Mouse (Mus musculus): ENCODE results near the gene Fsd1. TPM values are rescaled to one million over a fixed set of nuclear protein-coding genes. Genes with fewer than 3 reads are reported as not detected.

The Fsd1 gene
- polyA plus RNA-seq, 1 experiment: 0.36 TPM

- no peak overlapping the region for H3ac ChIP-seq (ENCODE audit: control insufficient read depth, insufficient read length)
- no peak overlapping the region for H3K4me2 ChIP-seq (ENCODE audit: low read depth)
- no peaks in the 10 kb centered on the region for H3K27me3 ChIP-seq (ENCODE audit: control insufficient read depth, insufficient read depth, insufficient read length)
- H3K4me3 ChIP-seq: no peak overlapping the region
- H3K36me3 ChIP-seq (ENCODE audit: control insufficient read depth, insufficient read depth): peaks cover 5% of the 10 kb centered on the region
- peaks cover 7% of the 10 kb centered on the region for H3K79me2 ChIP-seq (ENCODE audit: control insufficient read depth, insufficient read depth)
- TF ChIP-seq USF1 (IDR thresholded peaks at IDR 0.05; ENCODE audit: low read depth) (no peak), TCF12 (IDR thresholded peaks at IDR 0.05; ENCODE audit: insufficient read depth, poor library complexity, severe bottlenecking) (no peak), REST (IDR thresholded peaks at IDR 0.05; ENCODE audit: insufficient read depth, insufficient read length) (no peak), POLR2A (IDR thresholded peaks at IDR 0.05; ENCODE audit: insufficient read length, low read depth) (no peak), CEBPB (IDR thresholded peaks at IDR 0.05; ENCODE audit: insufficient read depth, poor library complexity, severe bottlenecking) (no peak), MYOD1 (IDR thresholded peaks at IDR 0.05; ENCODE audit: control insufficient read depth in 1 of 3, insufficient read length in 2 of 3, low read depth in 2 of 3) (no peak), POLR2AphosphoS2 (IDR thresholded peaks at IDR 0.05; ENCODE audit: insufficient read length, low read depth) (no peak), TCF3 (IDR thresholded peaks at IDR 0.05; ENCODE audit: insufficient read length, low read depth) (no peak), E2F4 (IDR thresholded peaks at IDR 0.05; ENCODE audit: insufficient read depth) (no peak), MAX (IDR thresholded peaks at IDR 0.05; ENCODE audit: low read depth) (no peak), SRF (IDR thresholded peaks at IDR 0.05; ENCODE audit: control insufficient read depth, insufficient read length, low read depth) (no peak)
Measured at GRCm38 (mm10) chr17:55961631-55962030, 24.7 kb upstream of the Fsd1 start.

- no peak overlapping the region for H3ac ChIP-seq (ENCODE audit: control insufficient read depth, insufficient read length)
- TF ChIP-seq SRF (IDR thresholded peaks at IDR 0.05; ENCODE audit: control insufficient read depth, insufficient read length, low read depth): no peak
- no peak for TF ChIP-seq CEBPB (IDR thresholded peaks at IDR 0.05; ENCODE audit: insufficient read depth, poor library complexity, severe bottlenecking)
- TF ChIP-seq MAX (IDR thresholded peaks at IDR 0.05; ENCODE audit: low read depth): no peak
- TF ChIP-seq TCF12 (IDR thresholded peaks at IDR 0.05; ENCODE audit: insufficient read depth, poor library complexity, severe bottlenecking): no peak
- no peak for TF ChIP-seq MYOD1 (IDR thresholded peaks at IDR 0.05; ENCODE audit: control insufficient read depth in 1 of 3, insufficient read length in 2 of 3, low read depth in 2 of 3)
- TF ChIP-seq POLR2A (IDR thresholded peaks at IDR 0.05; ENCODE audit: insufficient read length, low read depth): no peak
- no peak for TF ChIP-seq USF1 (IDR thresholded peaks at IDR 0.05; ENCODE audit: low read depth)
- no peak for TF ChIP-seq MYOG (IDR thresholded peaks at IDR 0.05; ENCODE audit: control insufficient read depth in 1 of 3, insufficient read depth in 1 of 3, insufficient read length in 2 of 3, low read depth in 2 of 3)
- no peak for TF ChIP-seq REST (IDR thresholded peaks at IDR 0.05; ENCODE audit: insufficient read depth, insufficient read length)
- no peak for TF ChIP-seq POLR2AphosphoS2 (IDR thresholded peaks at IDR 0.05; ENCODE audit: insufficient read length, low read depth)
- TF ChIP-seq E2F4 (IDR thresholded peaks at IDR 0.05; ENCODE audit: insufficient read depth): no peak
- no peak for TF ChIP-seq TCF3 (IDR thresholded peaks at IDR 0.05; ENCODE audit: insufficient read length, low read depth)
- H3K36me3 ChIP-seq (ENCODE audit: control insufficient read depth, insufficient read depth): peaks cover 10% of the 10 kb centered on the region
- no peaks in the 10 kb centered on the region for H3K27me3 ChIP-seq (ENCODE audit: control insufficient read depth, insufficient read depth, insufficient read length)
- no peak overlapping the region for H3K4me3 ChIP-seq
- peaks cover 7% of the 10 kb centered on the region for H3K79me2 ChIP-seq (ENCODE audit: control insufficient read depth, insufficient read depth)
- no peak overlapping the region for H3K4me2 ChIP-seq (ENCODE audit: low read depth)
Measured at GRCm38 (mm10) chr17:55963171-55963570, 23.1 kb upstream of the Fsd1 start.

DNA sequence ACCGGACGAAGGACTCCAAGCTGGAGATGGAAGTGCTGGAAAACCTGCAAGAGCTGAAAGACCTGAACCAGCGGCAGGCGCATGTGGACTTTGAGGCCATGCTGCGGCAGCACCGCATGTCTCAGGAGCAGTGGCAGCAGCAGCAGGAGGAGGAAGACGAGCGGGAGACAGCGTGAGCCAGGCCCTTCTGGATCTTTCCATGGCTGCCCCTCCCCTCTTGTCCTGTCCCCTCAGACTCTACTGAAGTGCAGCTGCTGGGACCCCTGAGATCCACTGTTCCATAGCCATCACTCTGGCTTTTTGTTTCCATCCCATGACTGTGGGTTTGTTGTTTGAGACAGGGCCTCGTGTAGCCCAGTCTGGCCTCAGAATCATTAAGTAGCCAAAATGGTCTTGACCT is 21.8 kb upstream of the Fsd1 start:
- TF ChIP-seq TCF12 (IDR thresholded peaks at IDR 0.05; ENCODE audit: insufficient read depth, poor library complexity, severe bottlenecking): no peak
- no peak for TF ChIP-seq MAX (IDR thresholded peaks at IDR 0.05; ENCODE audit: low read depth)
- TF ChIP-seq MYOD1 (IDR thresholded peaks at IDR 0.05; ENCODE audit: control insufficient read depth in 1 of 3, insufficient read length in 2 of 3, low read depth in 2 of 3): no peak
- TF ChIP-seq CEBPB (IDR thresholded peaks at IDR 0.05; ENCODE audit: insufficient read depth, poor library complexity, severe bottlenecking): no peak
- no peak for TF ChIP-seq SRF (IDR thresholded peaks at IDR 0.05; ENCODE audit: control insufficient read depth, insufficient read length, low read depth)
- no peak for TF ChIP-seq POLR2AphosphoS2 (IDR thresholded peaks at IDR 0.05; ENCODE audit: insufficient read length, low read depth)
- TF ChIP-seq USF1 (IDR thresholded peaks at IDR 0.05; ENCODE audit: low read depth): no peak
- no peak for TF ChIP-seq POLR2A (IDR thresholded peaks at IDR 0.05; ENCODE audit: insufficient read length, low read depth)
- no peak for TF ChIP-seq TCF3 (IDR thresholded peaks at IDR 0.05; ENCODE audit: insufficient read length, low read depth)
- no peak for TF ChIP-seq E2F4 (IDR thresholded peaks at IDR 0.05; ENCODE audit: insufficient read depth)
- no peak for TF ChIP-seq REST (IDR thresholded peaks at IDR 0.05; ENCODE audit: insufficient read depth, insufficient read length)
- TF ChIP-seq MYOG (IDR thresholded peaks at IDR 0.05; ENCODE audit: control insufficient read depth in 1 of 3, insufficient read depth in 1 of 3, insufficient read length in 2 of 3, low read depth in 2 of 3): no peak
- H3K4me3 ChIP-seq: no peak overlapping the region
- peaks cover 10% of the 10 kb centered on the region for H3K36me3 ChIP-seq (ENCODE audit: control insufficient read depth, insufficient read depth)
- no peak overlapping the region for H3K4me2 ChIP-seq (ENCODE audit: low read depth)
- no peaks in the 10 kb centered on the region for H3K27me3 ChIP-seq (ENCODE audit: control insufficient read depth, insufficient read depth, insufficient read length)
- H3ac ChIP-seq (ENCODE audit: control insufficient read depth, insufficient read length): no peak overlapping the region
- H3K79me2 ChIP-seq (ENCODE audit: control insufficient read depth, insufficient read depth): peaks cover 7% of the 10 kb centered on the region

DNA sequence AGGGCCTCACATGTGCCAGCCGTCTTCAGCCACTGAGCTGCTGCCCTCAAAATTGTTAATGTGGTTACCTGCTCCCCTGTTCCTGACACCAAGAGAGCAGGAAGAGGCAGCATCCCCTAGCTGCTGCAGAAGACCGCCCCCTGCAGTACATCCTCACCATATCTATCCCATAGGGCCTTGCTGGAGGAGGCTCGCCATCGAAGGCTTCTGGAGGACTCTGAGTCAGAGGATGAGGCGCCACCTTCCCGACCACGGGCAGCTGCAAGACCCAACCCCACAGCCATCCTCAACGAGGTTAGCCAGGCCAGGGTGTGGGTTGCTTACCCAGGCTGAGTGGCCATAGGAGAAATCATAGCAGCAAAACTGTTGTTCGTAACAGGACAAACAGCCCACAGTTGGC is 21.3 kb upstream of the Fsd1 start:
- Histone ChIP-seq H3K36me3 (ENCODE audit: control insufficient read depth, insufficient read depth) (peaks cover 10% of the 10 kb centered on the region), H3K27me3 (ENCODE audit: control insufficient read depth, insufficient read depth, insufficient read length) (peaks cover 2% of the 10 kb centered on the region), H3K4me2 (ENCODE audit: low read depth) (no peak overlapping the region), H3K4me3 (no peak overlapping the region), H3ac (ENCODE audit: control insufficient read depth, insufficient read length) (no peak overlapping the region), H3K79me2 (ENCODE audit: control insufficient read depth, insufficient read depth) (peaks cover 3% of the 10 kb centered on the region)
- no peak for TF ChIP-seq POLR2AphosphoS2 (IDR thresholded peaks at IDR 0.05; ENCODE audit: insufficient read length, low read depth)
- TF ChIP-seq CEBPB (IDR thresholded peaks at IDR 0.05; ENCODE audit: insufficient read depth, poor library complexity, severe bottlenecking): no peak
- no peak for TF ChIP-seq TCF12 (IDR thresholded peaks at IDR 0.05; ENCODE audit: insufficient read depth, poor library complexity, severe bottlenecking)
- TF ChIP-seq E2F4 (IDR thresholded peaks at IDR 0.05; ENCODE audit: insufficient read depth): no peak
- no peak for TF ChIP-seq MYOD1 (IDR thresholded peaks at IDR 0.05; ENCODE audit: control insufficient read depth in 1 of 3, insufficient read length in 2 of 3, low read depth in 2 of 3)
- TF ChIP-seq POLR2A (IDR thresholded peaks at IDR 0.05; ENCODE audit: insufficient read length, low read depth): no peak
- no peak for TF ChIP-seq REST (IDR thresholded peaks at IDR 0.05; ENCODE audit: insufficient read depth, insufficient read length)
- TF ChIP-seq MAX (IDR thresholded peaks at IDR 0.05; ENCODE audit: low read depth): no peak
- TF ChIP-seq MYOG (IDR thresholded peaks at IDR 0.05; ENCODE audit: control insufficient read depth in 1 of 3, insufficient read depth in 1 of 3, insufficient read length in 2 of 3, low read depth in 2 of 3): no peak
- no peak for TF ChIP-seq SRF (IDR thresholded peaks at IDR 0.05; ENCODE audit: control insufficient read depth, insufficient read length, low read depth)

Measured in myocyte (in vitro differentiated cells).